In genomic region chr9:108983209-108983608, GRCm38 (mm10) we compare ENCODE assay signal across 33 mouse cellular contexts. TPM values are rescaled to one million over a fixed set of nuclear protein-coding genes. Genes with fewer than 3 reads are reported as not detected.
DNase-seq lines count a peak whose midpoint lies in the region; ATAC-seq and TF ChIP-seq lines count a peak whose summit lies in the region.
"Had no signal": no experiment of that assay in that cellular context is flagged by ENCODE, and none has a peak within 500 bp of the region (broad histone marks: within the 10 kb centered on the region; RNA-seq: fewer than 3 reads in every experiment).

No protein-coding gene starts in this region.

- peaks cover 29% of the 10 kb centered on the region for H3K27me3 ChIP-seq in G1E (ENCODE audit: insufficient read depth, low read length)
- H3K27me3 ChIP-seq in liver, embryonic 13.5 days = 0 out of 2 replicates have a peak, but pooled peaks cover 7% of the 10 kb centered on the region
- H3K27me3 ChIP-seq in myocyte (ENCODE audit: control insufficient read depth, insufficient read depth, insufficient read length) = no peaks in the 10 kb centered on the region
- H3K27me3 ChIP-seq: forebrain, embryonic 15.5 days; heart, embryonic 15.5 days; hindbrain, embryonic 13.5 days; Patski had no signal

- TF ChIP-seq CTCF in G1E (IDR thresholded peaks at IDR 0.05; ENCODE audit: low read depth, low read length) = no peak

- H3K36me3 ChIP-seq in G1E (replicated peaks) (no peaks in the 10 kb centered on the region), myocyte (ENCODE audit: control insufficient read depth, insufficient read depth) (no peaks in the 10 kb centered on the region)
- H3K36me3 ChIP-seq in liver, embryonic 13.5 days = no peaks in the 10 kb centered on the region
- H3K36me3 ChIP-seq: forebrain, embryonic 15.5 days; heart, embryonic 10.5 days; heart, embryonic 15.5 days; hindbrain, embryonic 13.5 days; neural tube, embryonic 12.5 days had no signal

- H3K79me2 ChIP-seq in myocyte (ENCODE audit: control insufficient read depth, insufficient read depth) = no peaks in the 10 kb centered on the region

- H3K27ac ChIP-seq in liver, embryonic 13.5 days = peak overlapping the region; percentile 19; the same call in 1 of the 2 replicates
- H3K27ac ChIP-seq: forebrain, embryonic 15.5 days; heart, embryonic 10.5 days; heart, embryonic 15.5 days; hindbrain, embryonic 13.5 days; neural tube, embryonic 12.5 days had no signal

- ATAC-seq in G1E (ENCODE audit: extremely low read depth, insufficient number of reproducible peaks, low FRiP score, poor library complexity, severe bottlenecking) = peak; percentile 80
- ATAC-seq in liver, embryonic 13.5 days (ENCODE audit: low read depth) = peak; percentile 85
- ATAC-seq in inflammation-experienced regulatory T-cells, adult 6 months = no peak
- ATAC-seq: forebrain, embryonic 15.5 days; intestine, postnatal 0 days; lung, postnatal 0 days; Patski had no signal

- peaks cover 43% of the 10 kb centered on the region for H3K4me1 ChIP-seq in G1E (ENCODE audit: insufficient read depth, low read depth, low read length)
- peaks cover 24% of the 10 kb centered on the region for H3K4me1 ChIP-seq in liver, embryonic 13.5 days (replicated peaks)
- H3K4me1 ChIP-seq: forebrain, embryonic 15.5 days; hindbrain, embryonic 13.5 days had no signal

- peak overlapping the region; percentile 48 for H3K4me2 ChIP-seq in liver, embryonic 13.5 days
- peak overlapping the region; percentile 21 for H3K4me2 ChIP-seq in myocyte (ENCODE audit: low read depth)
- H3K4me2 ChIP-seq: forebrain, embryonic 15.5 days; heart, embryonic 15.5 days; hindbrain, embryonic 13.5 days; neural tube, embryonic 12.5 days had no signal

- peak overlapping the region; percentile 56; the same call in 1 of the 2 replicates for H3K4me3 ChIP-seq in G1E (ENCODE audit: low read depth, low read length)
- peak overlapping the region; percentile 6; the same call in 1 of the 2 replicates for H3K4me3 ChIP-seq in liver, embryonic 13.5 days (replicated peaks)
- no peak overlapping the region for H3K4me3 ChIP-seq in myocyte
- H3K4me3 ChIP-seq: forebrain, embryonic 15.5 days; heart, embryonic 10.5 days; heart, embryonic 15.5 days; hindbrain, embryonic 13.5 days; neural tube, embryonic 12.5 days had no signal

- no peak for TF ChIP-seq POLR2A in myocyte (IDR thresholded peaks at IDR 0.05; ENCODE audit: insufficient read length, low read depth)

- 30% methylated on average over 9 of the region's 9 CpGs for WGBS in liver, embryonic 13.5 days (ENCODE audit: insufficient replicate concordance)

- H3K9ac ChIP-seq in liver, embryonic 13.5 days = peak overlapping the region; percentile 29; the same call in 1 of the 2 replicates
- H3K9ac ChIP-seq: forebrain, embryonic 15.5 days; heart, embryonic 15.5 days; hindbrain, embryonic 13.5 days; neural tube, embryonic 12.5 days had no signal

- no peaks in the 10 kb centered on the region for H3K9me3 ChIP-seq in G1E (replicated peaks)
- H3K9me3 ChIP-seq in liver, embryonic 13.5 days (replicated peaks) = no peaks in the 10 kb centered on the region
- H3K9me3 ChIP-seq: forebrain, embryonic 15.5 days; heart, embryonic 10.5 days; heart, embryonic 15.5 days; hindbrain, embryonic 13.5 days; neural tube, embryonic 12.5 days had no signal

- no peak overlapping the region for H3ac ChIP-seq in myocyte (ENCODE audit: control insufficient read depth, insufficient read length)

- peak; percentile 53 for DNase-seq in G1E (ENCODE audit: low spot score)
- DNase-seq in c-Kit-positive CD71-positive TER-119-negative erythroid progenitor cells, embryonic 14.5 days (ENCODE audit: low read depth) = peak; percentile 31
- peak; percentile 56 for DNase-seq in liver, embryonic 13.5 days
- no peak for DNase-seq in adrenal gland, postnatal 14 days
- DNase-seq: B cell, adult 2 months; cerebellum, adult 18-20 months; cerebellum, postnatal 10 days; gastrocnemius, postnatal 25 days; heart, adult 11 months; heart, postnatal 36 days; kidney, adult 9 months; kidney, postnatal 10 days; layer of hippocampus, adult 9-11 months; lung, postnatal 4 days; midbrain, embryonic 14.5 days; right cerebral cortex, adult 18-20 months; right cerebral cortex, postnatal 4 days had no signal

TF ChIP-seq in myocyte, 11 proteins besides CTCF, POLR2A, EP300 and RAD21:
- TF ChIP-seq MYOD1 (IDR thresholded peaks at IDR 0.05; ENCODE audit: control insufficient read depth in 1 of 3, insufficient read length in 2 of 3, low read depth in 2 of 3) (no peak), E2F4 (IDR thresholded peaks at IDR 0.05; ENCODE audit: insufficient read depth) (no peak), REST (IDR thresholded peaks at IDR 0.05; ENCODE audit: insufficient read depth, insufficient read length) (no peak), USF1 (IDR thresholded peaks at IDR 0.05; ENCODE audit: low read depth) (no peak), POLR2AphosphoS2 (IDR thresholded peaks at IDR 0.05; ENCODE audit: insufficient read length, low read depth) (no peak), MYOG (IDR thresholded peaks at IDR 0.05; ENCODE audit: control insufficient read depth in 1 of 3, insufficient read depth in 1 of 3, insufficient read length in 2 of 3, low read depth in 2 of 3) (no peak), TCF3 (IDR thresholded peaks at IDR 0.05; ENCODE audit: insufficient read length, low read depth) (no peak), SRF (IDR thresholded peaks at IDR 0.05; ENCODE audit: control insufficient read depth, insufficient read length, low read depth) (no peak), CEBPB (IDR thresholded peaks at IDR 0.05; ENCODE audit: insufficient read depth, poor library complexity, severe bottlenecking) (no peak), MAX (IDR thresholded peaks at IDR 0.05; ENCODE audit: low read depth) (no peak), TCF12 (IDR thresholded peaks at IDR 0.05; ENCODE audit: insufficient read depth, poor library complexity, severe bottlenecking) (no peak)

RNA-seq across cellular contexts. Expression of gene Ucn2, which starts 2.6 kb away (rescaled TPM):
- total RNA-seq in G1E (2014; fragmentation: Nextera tagmentation) = not detected in 2 replicates
- 0.17 and 0.38 TPM in 2 replicates for total RNA-seq in G1E (2017)
- not detected in 2 replicates for polyA plus RNA-seq in G1E (2012)
- polyA plus RNA-seq in liver, embryonic 13.5 days (2015; fragmentation: Nextera tagmentation; extraction: Ambion mirVana) = not detected in 2 replicates
- polyA plus RNA-seq in myocyte (2012; fragmentation: generic; extraction: Trizol) = 0.17 TPM
- total RNA-seq in adrenal gland, postnatal 14 days (2021) = 0.53 and 0.89 TPM in 2 replicates
- polyA plus RNA-seq in inflammation-experienced regulatory T-cells, adult 6 months (2017; shearing (Covaris generic)) = not detected
- total RNA-seq: common myeloid progenitor, adult 5-6 weeks; heart, postnatal 36 days; left cerebral cortex, postnatal 14 days; liver, adult 2 months; megakaryocyte-erythroid progenitor cell, adult 5-6 weeks had no signal
- polyA plus RNA-seq: forebrain, embryonic 15.5 days; heart, embryonic 10.5 days; heart, embryonic 15.5 days; hindbrain, embryonic 13.5 days; intestine, postnatal 0 days; limb, embryonic 11.5 days; liver, adult 2 months; lung, postnatal 0 days; midbrain, embryonic 14.5 days; neural tube, embryonic 12.5 days; thymus, postnatal 0 days had no signal

RNA-seq across cellular contexts. Expression of gene Pfkfb4, which starts 8.4 kb away (rescaled TPM):
- total RNA-seq in G1E (2014; fragmentation: Nextera tagmentation) (7.1 and 10.0 TPM in 2 replicates), G1E (2017) (9.1 and 9.3 TPM in 2 replicates)
- polyA plus RNA-seq in G1E (2012) (1.7 and 4.1 TPM in 2 replicates), myocyte (2012; fragmentation: generic; extraction: Trizol) (4.4 TPM)
- 2.3 and 2.5 TPM in 2 replicates for polyA plus RNA-seq in liver, embryonic 13.5 days (2015; fragmentation: Nextera tagmentation; extraction: Ambion mirVana)
- total RNA-seq in adrenal gland, postnatal 14 days (2021) = 5.0 and 5.7 TPM in 2 replicates
- 1 to 10 TPM; 2.7 to 4.4 (median 4.2) TPM for polyA plus RNA-seq in inflammation-experienced regulatory T-cells, adult 6 months (2017; shearing (Covaris generic))

RNA-seq across cellular contexts. Expression of gene Col7a1, which starts 29.8 kb away (rescaled TPM):
- total RNA-seq in G1E (2014; fragmentation: Nextera tagmentation) (0.10 and 0.30 TPM in 2 replicates), G1E (2017) (1.1 and 3.0 TPM in 2 replicates)
- polyA plus RNA-seq in G1E (2012) (0.15 and 0.28 TPM in 2 replicates), myocyte (2012; fragmentation: generic; extraction: Trizol) (8.4 TPM)
- 0.28 and 0.38 TPM in 2 replicates for polyA plus RNA-seq in liver, embryonic 13.5 days (2015; fragmentation: Nextera tagmentation; extraction: Ambion mirVana)
- 6.0 and 8.5 TPM in 2 replicates for total RNA-seq in adrenal gland, postnatal 14 days (2021)
- polyA plus RNA-seq in inflammation-experienced regulatory T-cells, adult 6 months (2017; shearing (Covaris generic)) = under 1 TPM in 2 of 3 experiments, not detected in 1; 0.05 to 0.39 TPM

RNA-seq across cellular contexts. Expression of gene Uqcrc1, which starts 46.8 kb away (rescaled TPM):
- total RNA-seq in G1E (2014; fragmentation: Nextera tagmentation) = 172 and 173 TPM in 2 replicates
- total RNA-seq in G1E (2017) = 186 and 188 TPM in 2 replicates
- polyA plus RNA-seq in G1E (2012) = 448 and 452 TPM in 2 replicates
- 354 and 355 TPM in 2 replicates for polyA plus RNA-seq in liver, embryonic 13.5 days (2015; fragmentation: Nextera tagmentation; extraction: Ambion mirVana)
- 468 TPM for polyA plus RNA-seq in myocyte (2012; fragmentation: generic; extraction: Trizol)
- 1,224 and 1,334 TPM in 2 replicates for total RNA-seq in adrenal gland, postnatal 14 days (2021)
- 100 to 1,000 TPM; 187 to 203 (median 188) TPM for polyA plus RNA-seq in inflammation-experienced regulatory T-cells, adult 6 months (2017; shearing (Covaris generic))

RNA-seq across cellular contexts. Expression of gene Shisa5, which starts 55.2 kb away (rescaled TPM):
- total RNA-seq in G1E (2014; fragmentation: Nextera tagmentation) (17.1 and 24.2 TPM in 2 replicates), G1E (2017) (50.0 and 50.6 TPM in 2 replicates)
- polyA plus RNA-seq in G1E (2012) (207 and 259 TPM in 2 replicates), myocyte (2012; fragmentation: generic; extraction: Trizol) (82.8 TPM)
- 20.0 and 21.8 TPM in 2 replicates for polyA plus RNA-seq in liver, embryonic 13.5 days (2015; fragmentation: Nextera tagmentation; extraction: Ambion mirVana)
- 95.6 and 167 TPM in 2 replicates for total RNA-seq in adrenal gland, postnatal 14 days (2021)
- polyA plus RNA-seq in inflammation-experienced regulatory T-cells, adult 6 months (2017; shearing (Covaris generic)) = 1,000 to 10,000 TPM; 1,866 to 3,808 (median 3,640) TPM
